Mouse (Mus musculus) hindbrain, postnatal 0 days (tissue): ENCODE measurements around the gene Wipi1. TPM values are rescaled to one million over a fixed set of nuclear protein-coding genes. Genes with fewer than 3 reads are reported as not detected.
A peak's percentile ranks its signal among the peaks of the same experiment; 100 is the strongest.

Source experiments
- ATAC-seq: fragments of 200-750 bp; cut with Nextera tagmentation; 2 replicates; pipeline ENCODE4 v1.8.0; 2017; ENCODE audit warnings: mild to moderate bottlenecking, moderate TSS enrichment, moderate library complexity
- DNase-seq: peaks from one replicate; pipeline ENCODE4 v3.0.0-alpha.2; 2015; ENCODE audit warnings: low spot score
- H3K27ac ChIP-seq: fragments of 300-500 bp; sonication (generic); 2 replicates; pipeline ENCODE4 v1.5.1; 2014; ENCODE audit warnings: mild to moderate bottlenecking
- H3K27me3 ChIP-seq: fragments of 300-500 bp; sonication (generic); 2 replicates; pipeline ENCODE4 v1.6.1; 2014; ENCODE audit warnings: low read length, mixed read lengths; ENCODE audit not compliant: insufficient read depth
- H3K36me3 ChIP-seq: fragments of 300-500 bp; sonication (generic); 2 replicates; pipeline ENCODE4 v1.6.1; 2014; ENCODE audit warnings: low read length, mixed read lengths; ENCODE audit not compliant: insufficient read depth
- H3K4me1 ChIP-seq: fragments of 300-500 bp; sonication (generic); 2 replicates; pipeline ENCODE4 v1.6.1; 2014; ENCODE audit warnings: antibody characterized with exemption, low read length, mixed read lengths; ENCODE audit not compliant: insufficient read depth
- H3K4me2 ChIP-seq: fragments of 300-500 bp; sonication (generic); 2 replicates; pipeline ENCODE4 v1.6.1; 2014; ENCODE audit warnings: low read depth, mild to moderate bottlenecking, low read length, moderate library complexity, mixed read lengths
- H3K4me3 ChIP-seq: fragments of 300-500 bp; sonication (generic); 2 replicates; pipeline ENCODE4 v1.5.1; 2014; ENCODE audit warnings: low read length
- H3K9ac ChIP-seq: fragments of 300-500 bp; sonication (generic); replicated peaks from 2 replicates; pipeline ENCODE4 v1.6.1; 2014; ENCODE audit warnings: mild to moderate bottlenecking, low read length, moderate library complexity, mixed read lengths
- H3K9me3 ChIP-seq: fragments of 300-500 bp; sonication (generic); 2 replicates; pipeline ENCODE4 v1.6.1; 2016; ENCODE audit warnings: low read length, mixed read lengths
- CTCF ChIP-seq: IDR thresholded peaks from 2 replicates; pipeline ENCODE4 v1.5.1; 2016; ENCODE audit warnings: antibody characterized with exemption, control low read depth, low read depth
- WGBS: fragments of 180-500 bp; shearing (Covaris S2); extraction: QIAGEN DNeasy Blood & Tissue Kit; methylation state at CpG from one replicate; pipeline ENCODE4 v1.1.7; 2014; 5-methylcytosine and 5-hydroxymethylcytosine counted together
- polyA plus RNA-seq: library from polyadenylated mRNA; unstranded; fragments of >200 nt; fragmentation: Nextera tagmentation; extraction: Ambion mirVana; gene quantifications from 2 replicates; pipeline ENCODE4 v1.2.1, GENCODE M21; 2015
- total RNA-seq: library from RNA; depleted of rRNA; stranded (reverse); fragments of >200 nt; gene quantifications from 2 replicates; pipeline ENCODE4 v1.2.3, GENCODE M21; 2014

Gene Wipi1
- total and polyA plus RNA-seq, 2 experiments from 2014 or later, result 14.6 to 21.0 TPM

GRCm38 (mm10) chr11:109610795-109611302, 918 bp downstream of the Wipi1 start:
- peak overlapping the region; percentile 86 for H3K9ac ChIP-seq
- DNase-seq (no peak), ATAC-seq (no peak)
- H3K36me3 ChIP-seq, result no peaks in the 10 kb centered on the region
- H3K4me3 ChIP-seq, result peak overlapping the region; percentile 79
- peak overlapping the region; percentile 87 for H3K27ac ChIP-seq
- peak overlapping the region; percentile 83 for H3K4me2 ChIP-seq
- no peaks in the 10 kb centered on the region for H3K27me3 ChIP-seq
- no peaks in the 10 kb centered on the region for H3K9me3 ChIP-seq
- WGBS, result under 1% methylated on average over 26 of the region's 26 CpGs
- H3K4me1 ChIP-seq, result no peaks in the 10 kb centered on the region; the same call in 1 of the 2 replicates
- peak; percentile 56 for TF ChIP-seq CTCF

- Histone ChIP-seq H3K9me3 (no peaks in the 10 kb centered on the region), H3K4me2 (peak overlapping the region; percentile 83), H3K36me3 (no peaks in the 10 kb centered on the region), H3K4me3 (peak overlapping the region; percentile 79), H3K27me3 (no peaks in the 10 kb centered on the region), H3K9ac (peak overlapping the region; percentile 86), H3K4me1 (no peaks in the 10 kb centered on the region; the same call in 1 of the 2 replicates), H3K27ac (peak overlapping the region; percentile 87; the same call in 1 of the 2 replicates)
- no peak for DNase-seq
- no peak for TF ChIP-seq CTCF
- WGBS, result 16% methylated on average over 9 of the region's 9 CpGs
- ATAC-seq, result no peak
Observed at GRCm38 (mm10) chr11:109610046-109610794, 1.5 kb downstream of the Wipi1 start.

- ATAC-seq (no peak), DNase-seq (no peak)
- no peak for TF ChIP-seq CTCF
- Histone ChIP-seq H3K36me3 (no peaks in the 10 kb centered on the region), H3K9me3 (no peaks in the 10 kb centered on the region), H3K4me3 (no peak overlapping the region), H3K27me3 (no peaks in the 10 kb centered on the region), H3K9ac (no peak overlapping the region), H3K4me1 (no peaks in the 10 kb centered on the region; the same call in 1 of the 2 replicates), H3K27ac (no peak overlapping the region), H3K4me2 (0 out of 2 replicates have a peak overlapping the region, but pooled peaks have one; percentile 83)
- 62% methylated on average over 6 of the region's 6 CpGs for WGBS
Observed at GRCm38 (mm10) chr11:109608976-109609625, 2.7 kb downstream of the Wipi1 start.

- no peak overlapping the region for H3K4me3 ChIP-seq
- H3K36me3 ChIP-seq, result no peaks in the 10 kb centered on the region
- no peak for TF ChIP-seq CTCF
- no peaks in the 10 kb centered on the region for H3K27me3 ChIP-seq
- no peaks in the 10 kb centered on the region; the same call in 1 of the 2 replicates for H3K4me1 ChIP-seq
- H3K9me3 ChIP-seq, result no peaks in the 10 kb centered on the region
- no peak for ATAC-seq
- DNase-seq, result no peak
- H3K4me2 ChIP-seq, result no peak overlapping the region
- no peak overlapping the region for H3K27ac ChIP-seq
- H3K9ac ChIP-seq, result no peak overlapping the region
- WGBS, result 82% methylated on average over 6 of the region's 6 CpGs
Observed at GRCm38 (mm10) chr11:109607600-109607999, 4.2 kb downstream of the Wipi1 start.

GRCm38 (mm10) chr11:109598778-109599570, 12.8 kb downstream of the Wipi1 start:
- H3K9me3 ChIP-seq, result no peaks in the 10 kb centered on the region
- no peak overlapping the region for H3K27ac ChIP-seq
- peak; percentile 17; the same call in 1 of the 2 replicates for TF ChIP-seq CTCF
- H3K4me1 ChIP-seq, result no peaks in the 10 kb centered on the region
- ATAC-seq (no peak), DNase-seq (no peak)
- no peak overlapping the region for H3K9ac ChIP-seq
- no peak overlapping the region for H3K4me2 ChIP-seq
- no peaks in the 10 kb centered on the region for H3K27me3 ChIP-seq
- WGBS, result 88% methylated on average over 12 of the region's 12 CpGs
- H3K36me3 ChIP-seq, result peaks cover 3% of the 10 kb centered on the region; the same call in 1 of the 2 replicates
- H3K4me3 ChIP-seq, result no peak overlapping the region

- Histone ChIP-seq H3K9me3 (no peaks in the 10 kb centered on the region), H3K27me3 (no peaks in the 10 kb centered on the region), H3K4me1 (no peaks in the 10 kb centered on the region), H3K9ac (no peak overlapping the region), H3K36me3 (peaks cover 3% of the 10 kb centered on the region; the same call in 1 of the 2 replicates), H3K4me2 (no peak overlapping the region), H3K27ac (no peak overlapping the region), H3K4me3 (no peak overlapping the region)
- no peak for ATAC-seq
- no peak for TF ChIP-seq CTCF
- 81% methylated on average over 8 of the region's 8 CpGs for WGBS
- DNase-seq, result no peak
Observed at GRCm38 (mm10) chr11:109594761-109595160, 17.0 kb downstream of the Wipi1 start.
